Mouse (Mus musculus): ENCODE measurements at regions not wholly inside any gene's neighbourhood (a gene's known extent, or its start where the extent isn't known, plus 50 kb on each side); places are given as distances from the start of the nearest gene placed in this dataset.

- no peaks in the 10 kb centered on the region for H3K9me3 ChIP-seq (ENCODE audit: low read length)
- peaks cover 15% of the 10 kb centered on the region; the same call in 1 of the 2 replicates for H3K4me1 ChIP-seq (ENCODE audit: insufficient read depth, low read length)
- TF ChIP-seq CTCF (IDR thresholded peaks at IDR 0.05) = no peak
- no peak overlapping the region for H3K9ac ChIP-seq (replicated peaks; ENCODE audit: low read length, poor library complexity, severe bottlenecking)
- no peak for DNase-seq (ENCODE audit: low spot score)
- no peak overlapping the region for H3K4me3 ChIP-seq (ENCODE audit: low read depth, low read length)
- no peak overlapping the region for H3K27ac ChIP-seq (ENCODE audit: low read depth, low read length)
- no peaks in the 10 kb centered on the region for H3K27me3 ChIP-seq (ENCODE audit: insufficient read depth, low read length)
- ATAC-seq (ENCODE audit: low FRiP score) = no peak
- no peaks in the 10 kb centered on the region for H3K36me3 ChIP-seq (ENCODE audit: insufficient read depth, low read length)
- no peak overlapping the region for H3K4me2 ChIP-seq (ENCODE audit: low read depth, low read length, poor library complexity, severe bottlenecking)
- 83% methylated on average over 3 of the region's 3 CpGs for WGBS
These were observed 188.2 kb upstream of the Irx3 start for GRCm38 (mm10) chr8:91990048-91990447.

- no peak for TF ChIP-seq CTCF (IDR thresholded peaks at IDR 0.05)
- H3K4me3 ChIP-seq (ENCODE audit: low read depth, low read length) = no peak overlapping the region
- no peaks in the 10 kb centered on the region for H3K9me3 ChIP-seq (ENCODE audit: low read length)
- H3K4me1 ChIP-seq (ENCODE audit: insufficient read depth, low read length) = peaks cover 15% of the 10 kb centered on the region; the same call in 1 of the 2 replicates
- H3K27me3 ChIP-seq (ENCODE audit: insufficient read depth, low read length) = no peaks in the 10 kb centered on the region
- no peak for ATAC-seq (ENCODE audit: low FRiP score)
- no peak overlapping the region for H3K9ac ChIP-seq (replicated peaks; ENCODE audit: low read length, poor library complexity, severe bottlenecking)
- H3K27ac ChIP-seq (ENCODE audit: low read depth, low read length) = no peak overlapping the region
- no peak for DNase-seq (ENCODE audit: low spot score)
- no peaks in the 10 kb centered on the region for H3K36me3 ChIP-seq (ENCODE audit: insufficient read depth, low read length)
- WGBS = 78% methylated on average over 11 of the region's 11 CpGs
- H3K4me2 ChIP-seq (ENCODE audit: low read depth, low read length, poor library complexity, severe bottlenecking) = no peak overlapping the region
These were observed 187.2 kb upstream of the Irx3 start for GRCm38 (mm10) chr8:91988866-91989633.

GRCm38 (mm10) chr8:91987854-91988253, 186.0 kb upstream of the Irx3 start:
- H3K36me3 ChIP-seq (ENCODE audit: insufficient read depth, low read length) = no peaks in the 10 kb centered on the region
- ATAC-seq (ENCODE audit: low FRiP score) (no peak), DNase-seq (ENCODE audit: low spot score) (no peak)
- 87% methylated on average over 6 of the region's 6 CpGs for WGBS
- no peak overlapping the region for H3K4me2 ChIP-seq (ENCODE audit: low read depth, low read length, poor library complexity, severe bottlenecking)
- H3K9ac ChIP-seq (replicated peaks; ENCODE audit: low read length, poor library complexity, severe bottlenecking) = no peak overlapping the region
- no peak overlapping the region for H3K4me3 ChIP-seq (ENCODE audit: low read depth, low read length)
- H3K9me3 ChIP-seq (ENCODE audit: low read length) = peaks cover 4% of the 10 kb centered on the region; the same call in 1 of the 2 replicates
- H3K27me3 ChIP-seq (ENCODE audit: insufficient read depth, low read length) = no peaks in the 10 kb centered on the region
- TF ChIP-seq CTCF (IDR thresholded peaks at IDR 0.05) = no peak
- H3K27ac ChIP-seq (ENCODE audit: low read depth, low read length) = no peak overlapping the region
- peaks cover 12% of the 10 kb centered on the region; the same call in 1 of the 2 replicates for H3K4me1 ChIP-seq (ENCODE audit: insufficient read depth, low read length)

- ATAC-seq (ENCODE audit: low FRiP score) = no peak
These were observed 181.3 kb upstream of the Irx3 start for GRCm38 (mm10) chr8:91983171-91983570.

GRCm38 (mm10) chr8:91976900-91977585, 175.2 kb upstream of the Irx3 start:
- no peak for ATAC-seq (ENCODE audit: low FRiP score)
- no peaks in the 10 kb centered on the region for H3K27me3 ChIP-seq (ENCODE audit: insufficient read depth, low read length)
- DNase-seq (ENCODE audit: low spot score) = no peak
- TF ChIP-seq CTCF (IDR thresholded peaks at IDR 0.05) = no peak
- H3K4me3 ChIP-seq (ENCODE audit: low read depth, low read length) = no peak overlapping the region
- H3K9me3 ChIP-seq (ENCODE audit: low read length) = no peaks in the 10 kb centered on the region
- H3K27ac ChIP-seq (ENCODE audit: low read depth, low read length) = no peak overlapping the region
- 57% methylated on average over 9 of the region's 9 CpGs for WGBS
- no peak overlapping the region for H3K9ac ChIP-seq (replicated peaks; ENCODE audit: low read length, poor library complexity, severe bottlenecking)
- H3K36me3 ChIP-seq (ENCODE audit: insufficient read depth, low read length) = no peaks in the 10 kb centered on the region
- H3K4me2 ChIP-seq (ENCODE audit: low read depth, low read length, poor library complexity, severe bottlenecking) = no peak overlapping the region
- H3K4me1 ChIP-seq (ENCODE audit: insufficient read depth, low read length) = no peaks in the 10 kb centered on the region; the same call in 1 of the 2 replicates

More at GRCm38 (mm10) chr8:91983171-91983570, 181.3 kb upstream of the Irx3 start:
- peaks cover 4% of the 10 kb centered on the region; the same call in 1 of the 2 replicates for H3K9me3 ChIP-seq (ENCODE audit: low read length)
- H3K27me3 ChIP-seq (ENCODE audit: insufficient read depth, low read length) = no peaks in the 10 kb centered on the region
- no peak overlapping the region for H3K4me3 ChIP-seq (ENCODE audit: low read depth, low read length)
- H3K9ac ChIP-seq (replicated peaks; ENCODE audit: low read length, poor library complexity, severe bottlenecking) = no peak overlapping the region
- DNase-seq (ENCODE audit: low spot score) = no peak
- WGBS = 86% methylated on average over 2 of the region's 2 CpGs
- H3K27ac ChIP-seq (ENCODE audit: low read depth, low read length) = no peak overlapping the region
- H3K4me1 ChIP-seq (ENCODE audit: insufficient read depth, low read length) = no peaks in the 10 kb centered on the region
- no peaks in the 10 kb centered on the region for H3K36me3 ChIP-seq (ENCODE audit: insufficient read depth, low read length)
- H3K4me2 ChIP-seq (ENCODE audit: low read depth, low read length, poor library complexity, severe bottlenecking) = no peak overlapping the region
- no peak for TF ChIP-seq CTCF (IDR thresholded peaks at IDR 0.05)

GRCm38 (mm10) chr8:91975460-91975859, 173.6 kb upstream of the Irx3 start:
- no peak overlapping the region for H3K9ac ChIP-seq (replicated peaks; ENCODE audit: low read length, poor library complexity, severe bottlenecking)
- H3K36me3 ChIP-seq (ENCODE audit: insufficient read depth, low read length) = no peaks in the 10 kb centered on the region
- no peaks in the 10 kb centered on the region; the same call in 1 of the 2 replicates for H3K4me1 ChIP-seq (ENCODE audit: insufficient read depth, low read length)
- no peak overlapping the region for H3K4me3 ChIP-seq (ENCODE audit: low read depth, low read length)
- no peaks in the 10 kb centered on the region for H3K27me3 ChIP-seq (ENCODE audit: insufficient read depth, low read length)
- H3K4me2 ChIP-seq (ENCODE audit: low read depth, low read length, poor library complexity, severe bottlenecking) = no peak overlapping the region
- ATAC-seq (ENCODE audit: low FRiP score) = no peak
- TF ChIP-seq CTCF (IDR thresholded peaks at IDR 0.05) = no peak
- H3K27ac ChIP-seq (ENCODE audit: low read depth, low read length) = no peak overlapping the region
- DNase-seq (ENCODE audit: low spot score) = no peak
- WGBS = 91% methylated on average over 2 of the region's 2 CpGs
- H3K9me3 ChIP-seq (ENCODE audit: low read length) = no peaks in the 10 kb centered on the region

Measured in midbrain, postnatal 0 days (tissue).